Mouse (Mus musculus) limb, embryonic 14.5 days (tissue): ENCODE results near the gene Cox7b. TPM values are rescaled to one million over a fixed set of nuclear protein-coding genes. Genes with fewer than 3 reads are reported as not detected.
A peak's percentile ranks its signal among the peaks of the same experiment; 100 is the strongest.

Experiments used
- ATAC-seq: fragments of 200-750 bp; cut with Nextera tagmentation; 2 replicates; pipeline ENCODE4 v1.8.0; 2017; ENCODE audit warnings: low read depth, moderate number of reproducible peaks, moderate TSS enrichment; ENCODE audit not compliant: low FRiP score
- DNase-seq: peaks from one replicate; pipeline ENCODE4 v3.0.0-alpha.2; 2015; ENCODE audit warnings: low spot score
- H3K27ac ChIP-seq: fragments of 300-500 bp; sonication (generic); replicated peaks from 2 replicates; pipeline ENCODE4 v1.5.1; 2014; ENCODE audit warnings: low read depth, mild to moderate bottlenecking, low read length, moderate library complexity, mixed read lengths
- H3K27me3 ChIP-seq: fragments of 300-500 bp; sonication (generic); 2 replicates; pipeline ENCODE4 v1.6.1; 2014; ENCODE audit warnings: low read length, mixed read lengths; ENCODE audit not compliant: control insufficient read depth, insufficient read depth
- H3K36me3 ChIP-seq: fragments of 300-500 bp; sonication (generic); 2 replicates; pipeline ENCODE4 v1.6.1; 2014; ENCODE audit warnings: mild to moderate bottlenecking, low read length, moderate library complexity, mixed read lengths; ENCODE audit not compliant: control insufficient read depth, insufficient read depth
- H3K4me1 ChIP-seq: fragments of 300-500 bp; sonication (generic); 2 replicates; pipeline ENCODE4 v1.6.1; 2014; ENCODE audit warnings: antibody characterized with exemption, low read length, mixed read lengths; ENCODE audit not compliant: control insufficient read depth, insufficient read depth
- H3K4me2 ChIP-seq: fragments of 300-500 bp; sonication (generic); replicated peaks from 2 replicates; pipeline ENCODE4 v1.6.1; 2014; ENCODE audit warnings: low read depth, mild to moderate bottlenecking, low read length, moderate library complexity; ENCODE audit not compliant: severe bottlenecking
- H3K4me3 ChIP-seq: fragments of 300-500 bp; sonication (generic); replicated peaks from 2 replicates; pipeline ENCODE4 v1.5.1; 2014; ENCODE audit warnings: low read length
- H3K9ac ChIP-seq: fragments of 300-500 bp; sonication (generic); 2 replicates; pipeline ENCODE4 v1.6.1; 2014; ENCODE audit warnings: mild to moderate bottlenecking, low read depth, low read length, moderate library complexity; ENCODE audit not compliant: severe bottlenecking
- H3K9me3 ChIP-seq: fragments of 300-500 bp; sonication (generic); 2 replicates; pipeline ENCODE4 v1.6.1; 2016; ENCODE audit warnings: low read length; ENCODE audit not compliant: control insufficient read depth
- POLR2A ChIP-seq: fragments of 200-500 bp; IDR thresholded peaks from 2 replicates; pipeline ENCODE4 v1.8.0; 2012; ENCODE audit warnings: inconsistent platforms, mild to moderate bottlenecking, moderate library complexity, borderline replicate concordance; ENCODE audit not compliant: insufficient read depth, insufficient read length; ENCODE audit errors: extremely low read depth
- WGBS: fragments of 180-500 bp; shearing (Covaris S2); extraction: QIAGEN DNeasy Blood & Tissue Kit; methylation state at CpG from one replicate; pipeline ENCODE4 v1.1.7; 2014; 5-methylcytosine and 5-hydroxymethylcytosine counted together
- polyA plus RNA-seq, 2 experiments: library from polyadenylated mRNA; depleted of rRNA in 1 of 2; stranded (reverse) in 1 of 2; unstranded in 1 of 2; fragments of >200 nt; fragmentation: Nextera tagmentation in 1 of 2; extraction: Ambion mirVana in 1 of 2; gene quantifications; 2 replicates each; pipeline versions ENCODE4 v1.2.1 to v1.2.3; 2012 to 2014

Gene Cox7b
- polyA plus RNA-seq (2012; rRNA removed) (241 and 276 TPM in 2 replicates), polyA plus RNA-seq (2014; fragmentation: Nextera tagmentation; extraction: Ambion mirVana) (371 and 402 TPM in 2 replicates)

- peak; percentile 94 for DNase-seq
Observed at GRCm38 (mm10) chrX:106015571-106016322, at the start of gene Cox7b. Gene Cox7b, plus strand, starts transcription at chrX:106015700.

GRCm38 (mm10) chrX:106001605-106002004 is 13.9 kb upstream of the Cox7b start:
- DNase-seq = no peak
- TF ChIP-seq POLR2A = no peak
- no peak overlapping the region for H3K4me2 ChIP-seq
- H3K27ac ChIP-seq = no peak overlapping the region
- no peak overlapping the region for H3K4me3 ChIP-seq
- H3K27me3 ChIP-seq = no peaks in the 10 kb centered on the region
- no peak for ATAC-seq
- H3K36me3 ChIP-seq = peaks cover 3% of the 10 kb centered on the region; the same call in 1 of the 2 replicates
- no peak overlapping the region for H3K9ac ChIP-seq
- 85% methylated on average over 1 of the region's 1 CpGs for WGBS
- no peaks in the 10 kb centered on the region for H3K4me1 ChIP-seq
- H3K9me3 ChIP-seq = no peaks in the 10 kb centered on the region

More at GRCm38 (mm10) chrX:106015571-106016322, at the start of gene Cox7b:
- peak; percentile 53 for ATAC-seq
- H3K9ac ChIP-seq = peak within 1 kb of the TSS; percentile 66
- no peaks in the 10 kb centered on the region for H3K27me3 ChIP-seq
- 19% methylated on average over 26 of the region's 26 CpGs for WGBS
- H3K9me3 ChIP-seq = no peaks in the 10 kb centered on the region
- H3K4me2 ChIP-seq = peak within 1 kb of the TSS; percentile 43
- peak within 1 kb of the TSS; percentile 80 for H3K27ac ChIP-seq
- H3K36me3 ChIP-seq = peaks cover 15% of the 10 kb centered on the region; the same call in 1 of the 2 replicates
- H3K4me3 ChIP-seq = peak within 1 kb of the TSS; percentile 53
- TF ChIP-seq POLR2A = 0 out of 2 replicates have a peak, but pooled peaks have one; percentile 38
- H3K4me1 ChIP-seq = no peaks in the 10 kb centered on the region

GRCm38 (mm10) chrX:106010762-106011161 is 4.7 kb upstream of the Cox7b start:
- Histone ChIP-seq H3K27ac (no peak overlapping the region), H3K27me3 (no peaks in the 10 kb centered on the region), H3K36me3 (no peaks in the 10 kb centered on the region), H3K9ac (peak overlapping the region; percentile 56), H3K9me3 (no peaks in the 10 kb centered on the region), H3K4me3 (peak overlapping the region; percentile 54), H3K4me2 (peak overlapping the region; percentile 38), H3K4me1 (0 out of 2 replicates have a peak, but pooled peaks cover 3% of the 10 kb centered on the region)
- TF ChIP-seq POLR2A = no peak
- ATAC-seq (no peak), DNase-seq (no peak)
- WGBS = 17% methylated on average over 3 of the region's 3 CpGs

GRCm38 (mm10) chrX:106011465-106012159 is 3.9 kb upstream of the Cox7b start, which contains the start of gene Magt1:
Gene Magt1, minus strand, starts transcription at chrX:106011906.
- Histone ChIP-seq H3K4me3 (peak within 1 kb of the TSS; percentile 54), H3K36me3 (no peaks in the 10 kb centered on the region), H3K9me3 (no peaks in the 10 kb centered on the region), H3K27ac (peak within 1 kb of the TSS; percentile 78), H3K4me1 (0 out of 2 replicates have a peak, but pooled peaks cover 3% of the 10 kb centered on the region), H3K4me2 (peak within 1 kb of the TSS; percentile 38), H3K27me3 (no peaks in the 10 kb centered on the region), H3K9ac (peak within 1 kb of the TSS; percentile 56)
- ATAC-seq (peak; percentile 95), DNase-seq (peak; percentile 91)
- WGBS = 22% methylated on average over 43 of the region's 45 CpGs
- TF ChIP-seq POLR2A = 0 out of 2 replicates have a peak, but pooled peaks have one; percentile 29

GRCm38 (mm10) chrX:106012559-106012958 is 2.9 kb upstream of the Cox7b start:
- Histone ChIP-seq H3K4me2 (peak overlapping the region; percentile 38), H3K36me3 (0 out of 2 replicates have a peak, but pooled peaks cover 2% of the 10 kb centered on the region), H3K27me3 (no peaks in the 10 kb centered on the region), H3K9me3 (no peaks in the 10 kb centered on the region), H3K4me1 (0 out of 2 replicates have a peak, but pooled peaks cover 3% of the 10 kb centered on the region), H3K27ac (peak overlapping the region; percentile 66), H3K9ac (peak overlapping the region; percentile 17; the same call in 1 of the 2 replicates), H3K4me3 (peak overlapping the region; percentile 22)
- DNase-seq (no peak), ATAC-seq (no peak)
- WGBS = 70% methylated on average over 3 of the region's 3 CpGs
- no peak for TF ChIP-seq POLR2A
